In genomic region chr8:5106855-5107254, GRCm38 (mm10) we compare ENCODE assay signal across 16 mouse cellular contexts. TPM values are rescaled to one million over a fixed set of nuclear protein-coding genes. Genes with fewer than 3 reads are reported as not detected.
DNase-seq lines count a peak whose midpoint lies in the region; ATAC-seq and TF ChIP-seq lines count a peak whose summit lies in the region.
"Had no signal": no experiment of that assay in that cellular context is flagged by ENCODE, and none has a peak within 500 bp of the region (broad histone marks: within the 10 kb centered on the region; RNA-seq: fewer than 3 reads in every experiment).

No protein-coding gene starts in this region.

- DNase-seq in testis, postnatal 10 days (ENCODE audit: low spot score), result no peak
- peak; percentile 82 to 85 for DNase-seq in kidney, postnatal 36 days
- DNase-seq in gastrocnemius, adult 8-10 months (ENCODE audit: low spot score in 2 of 2), result no peak
- DNase-seq in adipocyte (ENCODE audit: low spot score), result no peak
- DNase-seq in MN1 (ENCODE audit: low spot score), result no peak
- DNase-seq: adrenal gland, postnatal 14 days; cerebellum, adult 11 months; gastrocnemius, postnatal 14 days; right cerebral cortex, postnatal 14 days; thymus, adult 18-20 months had no signal

- H3K4me3 ChIP-seq in testis, adult 2 months (ENCODE audit: control insufficient read depth, low read depth, low read length), result no peak overlapping the region
- no peak overlapping the region for H3K4me3 ChIP-seq in intestine, postnatal 0 days (ENCODE audit: low read depth, low read length)
- H3K4me3 ChIP-seq: forebrain, embryonic 10.5 days; heart, embryonic 15.5 days; lung, embryonic 15.5 days had no signal

- H3K4me1 ChIP-seq in testis, adult 2 months (ENCODE audit: control insufficient read depth, insufficient read depth, low read length), result no peaks in the 10 kb centered on the region
- no peaks in the 10 kb centered on the region for H3K4me1 ChIP-seq in intestine, postnatal 0 days (replicated peaks; ENCODE audit: control insufficient read depth, insufficient read depth, low read length)
- H3K4me1 ChIP-seq: forebrain, embryonic 10.5 days; heart, embryonic 15.5 days; lung, embryonic 15.5 days had no signal

- peak; percentile 6; the same call in 1 of the 2 replicates for TF ChIP-seq CTCF in testis, adult 2 months (IDR thresholded peaks at IDR 0.05; ENCODE audit: control insufficient read depth, insufficient read depth, insufficient replicate concordance, low read depth, low read length)
- TF ChIP-seq CTCF in intestine, postnatal 0 days (IDR thresholded peaks at IDR 0.05; ENCODE audit: low read depth), result peak; percentile 95

- no peak overlapping the region for H3K27ac ChIP-seq in testis, adult 2 months (ENCODE audit: control insufficient read depth, insufficient read depth, low read depth, low read length)
- no peak overlapping the region for H3K27ac ChIP-seq in intestine, postnatal 0 days (ENCODE audit: low read depth, low read length)
- H3K27ac ChIP-seq: forebrain, embryonic 10.5 days; heart, embryonic 15.5 days; lung, embryonic 15.5 days had no signal

- no peak for TF ChIP-seq POLR2A in testis, adult 2 months (IDR thresholded peaks at IDR 0.05; ENCODE audit: control insufficient read depth, low read depth, low read length)

- H3K4me2 ChIP-seq in intestine, postnatal 0 days (replicated peaks; ENCODE audit: low read depth), result no peak overlapping the region
- H3K4me2 ChIP-seq: heart, embryonic 15.5 days; lung, embryonic 15.5 days had no signal

- no peaks in the 10 kb centered on the region for H3K36me3 ChIP-seq in testis, adult 2 months (ENCODE audit: control insufficient read depth, insufficient read depth, low read length)
- no peaks in the 10 kb centered on the region for H3K36me3 ChIP-seq in intestine, postnatal 0 days (ENCODE audit: control insufficient read depth, insufficient read depth)
- H3K36me3 ChIP-seq: forebrain, embryonic 10.5 days; heart, embryonic 15.5 days; lung, embryonic 15.5 days had no signal

- no peaks in the 10 kb centered on the region for H3K9me3 ChIP-seq in intestine, postnatal 0 days (ENCODE audit: control insufficient read depth)
- H3K9me3 ChIP-seq: forebrain, embryonic 10.5 days; heart, embryonic 15.5 days; lung, embryonic 15.5 days had no signal

- 56% methylated on average over 5 of the region's 5 CpGs for WGBS in intestine, postnatal 0 days

- no peak overlapping the region for H3K9ac ChIP-seq in intestine, postnatal 0 days (ENCODE audit: low read depth, low read length)
- H3K9ac ChIP-seq: heart, embryonic 15.5 days; lung, embryonic 15.5 days had no signal

- peak; percentile 97 for ATAC-seq in intestine, postnatal 0 days

- H3K27me3 ChIP-seq in testis, adult 2 months (ENCODE audit: control insufficient read depth, insufficient read depth, low read length), result no peaks in the 10 kb centered on the region
- no peaks in the 10 kb centered on the region for H3K27me3 ChIP-seq in intestine, postnatal 0 days (replicated peaks; ENCODE audit: control insufficient read depth, insufficient read depth, low read length)
- H3K27me3 ChIP-seq: heart, embryonic 15.5 days; lung, embryonic 15.5 days had no signal

RNA-seq across cellular contexts. Expression of gene Slc10a2, which starts 1.7 kb away (rescaled TPM):
- 0.05 and 0.34 TPM in 2 replicates for polyA plus RNA-seq in testis, adult 2 months (2012; rRNA removed)
- 0.25 and 1.0 TPM in 2 replicates for polyA plus RNA-seq in intestine, postnatal 0 days (2015; fragmentation: Nextera tagmentation; extraction: Ambion mirVana)
- total RNA-seq in gastrocnemius, adult 8-10 months (2022), result not detected
- total RNA-seq: adrenal gland, postnatal 14 days; gastrocnemius, postnatal 14 days; left cerebral cortex, postnatal 14 days had no signal
- polyA plus RNA-seq: forebrain, embryonic 10.5 days; heart, embryonic 15.5 days; lung, embryonic 15.5 days had no signal

Comparison
In these comparisons a context has a peak if more than half of its experiments do, and no peak if none do; other contexts are left out.
1. DNase-seq: peak in kidney, postnatal 36 days (2 of 2); none in testis, postnatal 10 days (single experiment), gastrocnemius, adult 8-10 months (0 of 2), adipocyte (single experiment) and MN1 (single experiment).